8 mouse cellular contexts compared by ENCODE assay signal in genomic region chr2:11502255-11502765, GRCm38 (mm10). TPM values are rescaled to one million over a fixed set of nuclear protein-coding genes. Genes with fewer than 3 reads are reported as not detected.
DNase-seq lines count a peak whose midpoint lies in the region; ATAC-seq and TF ChIP-seq lines count a peak whose summit lies in the region.

No protein-coding gene starts in this region.

- no peak for TF ChIP-seq POLR2A in olfactory bulb, adult 2 months (IDR thresholded peaks at IDR 0.05; ENCODE audit: insufficient read depth, low read depth, low read length)

- peak overlapping the region; percentile 86 for H3K4me2 ChIP-seq in neural tube, embryonic 11.5 days (ENCODE audit: low read depth)
- peak overlapping the region; percentile 54 for H3K4me2 ChIP-seq in limb, embryonic 11.5 days (ENCODE audit: low read depth, severe bottlenecking)

- peaks cover 3% of the 10 kb centered on the region; the same call in 1 of the 2 replicates for H3K4me1 ChIP-seq in neural tube, embryonic 11.5 days (ENCODE audit: control insufficient read depth, insufficient read depth, low read length)
- peaks cover 6% of the 10 kb centered on the region; the same call in 1 of the 2 replicates for H3K4me1 ChIP-seq in limb, embryonic 11.5 days (ENCODE audit: control insufficient read depth, insufficient read depth, low read length)
- peaks cover 19% of the 10 kb centered on the region for H3K4me1 ChIP-seq in olfactory bulb, adult 2 months (ENCODE audit: control insufficient read depth, insufficient read depth, low read length)

- H3K27me3 ChIP-seq in neural tube, embryonic 11.5 days (ENCODE audit: control insufficient read depth, insufficient read depth, low read length), result 0 out of 2 replicates have a peak, but pooled peaks cover 4% of the 10 kb centered on the region
- H3K27me3 ChIP-seq in limb, embryonic 11.5 days (ENCODE audit: control insufficient read depth, insufficient read depth, low read length), result peaks cover 11% of the 10 kb centered on the region

- intact Hi-C loops in left cerebral cortex, postnatal 10 days (cut with DNase I), result loop anchor here (5.0 kb wide), 1 partner anchor 35 kb away; no protein-coding TSS in a partner anchor

- no peaks in the 10 kb centered on the region for H3K9me3 ChIP-seq in neural tube, embryonic 11.5 days (ENCODE audit: control insufficient read depth, low read length)
- H3K9me3 ChIP-seq in limb, embryonic 11.5 days (ENCODE audit: control insufficient read depth, low read length), result no peaks in the 10 kb centered on the region

- TF ChIP-seq CTCF in olfactory bulb, adult 2 months (IDR thresholded peaks at IDR 0.05; ENCODE audit: insufficient read depth, low read depth, low read length), result no peak

- H3K9ac ChIP-seq in neural tube, embryonic 11.5 days (ENCODE audit: low read length), result peak overlapping the region; percentile 54; the same call in 1 of the 2 replicates
- peak overlapping the region; percentile 12; the same call in 1 of the 2 replicates for H3K9ac ChIP-seq in limb, embryonic 11.5 days (ENCODE audit: low read length)

- peak overlapping the region; percentile 64 for H3K4me3 ChIP-seq in neural tube, embryonic 11.5 days (ENCODE audit: low read depth, low read length)
- peak overlapping the region; percentile 71 for H3K4me3 ChIP-seq in limb, embryonic 11.5 days (ENCODE audit: low read depth, low read length)
- peak overlapping the region; percentile 65 for H3K4me3 ChIP-seq in olfactory bulb, adult 2 months (ENCODE audit: insufficient read depth, low read depth, low read length)

- H3K27ac ChIP-seq in neural tube, embryonic 11.5 days (ENCODE audit: low read depth, low read length), result no peak overlapping the region
- H3K27ac ChIP-seq in limb, embryonic 11.5 days (replicated peaks; ENCODE audit: low read depth, low read length), result no peak overlapping the region
- H3K27ac ChIP-seq in olfactory bulb, adult 2 months (ENCODE audit: insufficient read depth, low read depth, low read length), result peak overlapping the region; percentile 60

- 0% methylated on average over 15 of the region's 15 CpGs for WGBS in neural tube, embryonic 11.5 days
- 2% methylated on average over 15 of the region's 15 CpGs for WGBS in limb, embryonic 11.5 days
- WGBS in olfactory bulb, adult 2 months, result under 1% methylated on average over 15 of the region's 15 CpGs

- ATAC-seq in neural tube, embryonic 11.5 days (ENCODE audit: insufficient read depth, low FRiP score, low TSS enrichment), result peak; percentile 22
- peak; percentile 18 for ATAC-seq in limb, embryonic 11.5 days (ENCODE audit: insufficient number of reproducible peaks, low FRiP score, low TSS enrichment, low read depth)

- peak; percentile 44 for DNase-seq in embryo, embryonic 10 days (ENCODE audit: low spot score)
- DNase-seq in embryo, embryonic 11 days, result no peak
- DNase-seq in neural tube, embryonic 11.5 days (ENCODE audit: low spot score), result no peak
- no peak for DNase-seq in neural tube, embryonic 10.5 days (ENCODE audit: extremely low spot score, low spot score)
- DNase-seq in limb, embryonic 11.5 days (ENCODE audit: low spot score), result peak; percentile 53
- DNase-seq in left cerebral cortex, postnatal 10 days (ENCODE audit: extremely low spot score in 1 of 2, low spot score in 2 of 2), result no peak
- no peak for DNase-seq in adrenal gland, postnatal 14 days

- no peaks in the 10 kb centered on the region for H3K36me3 ChIP-seq in neural tube, embryonic 11.5 days (ENCODE audit: control insufficient read depth, insufficient read depth, low read length)
- H3K36me3 ChIP-seq in limb, embryonic 11.5 days (ENCODE audit: control insufficient read depth, insufficient read depth, low read length), result no peaks in the 10 kb centered on the region

RNA-seq across cellular contexts. Expression of gene Pfkfb3, which starts 51.6 kb away (rescaled TPM):
- polyA plus RNA-seq in neural tube, embryonic 11.5 days (2014; fragmentation: Nextera tagmentation; extraction: Ambion mirVana), result 15.9 and 18.6 TPM in 2 replicates
- polyA plus RNA-seq in limb, embryonic 11.5 days (2014; fragmentation: Nextera tagmentation; extraction: Ambion mirVana), result 11.7 and 13.8 TPM in 2 replicates
- polyA plus RNA-seq in olfactory bulb, adult 2 months (2012; ENCODE audit: insufficient read depth, insufficient read length, low replicate concordance, missing spikeins), result not detected in 2 replicates
- total RNA-seq in left cerebral cortex, postnatal 10 days (2021), result 10 to 100 TPM; 23.5 to 29.7 TPM
- 136 and 152 TPM in 2 replicates for total RNA-seq in adrenal gland, postnatal 14 days (2021)

Comparison
In these comparisons a context has a peak if more than half of its experiments do, and no peak if none do; other contexts are left out.
1. DNase-seq: peak in embryo, embryonic 10 days (single experiment) and limb, embryonic 11.5 days (single experiment); none in embryo, embryonic 11 days (single experiment), neural tube, embryonic 11.5 days (single experiment), neural tube, embryonic 10.5 days (single experiment), left cerebral cortex, postnatal 10 days (0 of 2) and adrenal gland, postnatal 14 days (single experiment).
2. Peak in every context shown above with its lines, with median percentiles within 50 percentile points of each other: H3K4me3 ChIP-seq.